Mouse (Mus musculus): ENCODE measurements at regions not wholly inside any gene's neighbourhood (a gene's known extent, or its start where the extent isn't known, plus 50 kb on each side); places are given as distances from the start of the nearest gene placed in this dataset.

DNA sequence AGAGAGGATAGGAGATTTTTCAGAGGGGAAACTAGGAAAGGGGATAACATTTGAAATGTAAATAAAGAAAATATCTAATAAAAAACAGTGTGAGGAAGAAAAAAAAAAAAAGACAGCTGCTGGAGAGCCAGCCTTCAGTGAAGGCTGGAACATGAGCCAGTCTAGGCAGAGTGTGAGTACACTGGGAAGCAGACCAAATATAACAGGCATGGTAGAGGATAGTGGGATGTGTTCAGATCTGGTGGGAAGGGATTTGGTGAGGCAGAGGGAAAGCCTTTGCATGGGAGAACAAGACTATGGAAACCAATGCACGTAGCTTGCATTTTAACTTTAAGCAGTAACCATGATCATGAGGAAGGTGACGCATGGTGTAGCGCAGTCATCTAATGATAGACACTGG is 144.5 kb upstream of the Ube2e3 start:
- H3K4me3 ChIP-seq: no peak overlapping the region
- no peaks in the 10 kb centered on the region for H3K36me3 ChIP-seq
- no peak overlapping the region for H3K4me2 ChIP-seq (replicated peaks)
- WGBS: 97% methylated on average over 3 of the region's 3 CpGs
- no peak overlapping the region for H3K9ac ChIP-seq (replicated peaks)
- ATAC-seq (ENCODE audit: low FRiP score, low read depth): no peak
- no peaks in the 10 kb centered on the region for H3K27me3 ChIP-seq
- H3K9me3 ChIP-seq: no peaks in the 10 kb centered on the region
- no peak overlapping the region for H3K27ac ChIP-seq (replicated peaks)
- H3K4me1 ChIP-seq: no peaks in the 10 kb centered on the region

DNA sequence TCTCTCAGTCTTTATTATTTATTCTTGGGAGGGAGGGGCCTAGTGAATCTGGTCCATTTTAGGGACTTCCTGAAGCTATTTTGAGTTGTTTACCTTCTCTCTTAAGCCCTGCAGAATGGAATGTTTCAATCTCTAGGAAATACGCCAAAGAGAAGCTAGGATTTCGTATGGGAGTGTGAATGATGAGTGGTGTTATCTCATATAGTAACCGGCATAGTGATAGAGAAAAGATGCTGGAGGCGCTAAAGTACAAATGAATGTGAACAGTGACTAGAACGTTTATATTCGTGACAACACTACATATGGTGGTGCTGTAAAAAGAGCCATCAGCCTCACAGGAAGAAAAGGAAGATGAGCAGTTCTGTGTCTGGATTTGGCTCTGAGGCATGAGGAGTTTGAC is 145.2 kb upstream of the Ube2e3 start:
- H3K27ac ChIP-seq (replicated peaks): no peak overlapping the region
- ATAC-seq (ENCODE audit: low FRiP score, low read depth): no peak
- no peaks in the 10 kb centered on the region for H3K9me3 ChIP-seq
- H3K4me2 ChIP-seq (replicated peaks): no peak overlapping the region
- no peaks in the 10 kb centered on the region for H3K4me1 ChIP-seq
- 88% methylated on average over 6 of the region's 6 CpGs for WGBS
- no peaks in the 10 kb centered on the region for H3K36me3 ChIP-seq
- no peaks in the 10 kb centered on the region for H3K27me3 ChIP-seq
- no peak overlapping the region for H3K4me3 ChIP-seq
- H3K9ac ChIP-seq (replicated peaks): no peak overlapping the region

- ATAC-seq (ENCODE audit: low FRiP score, low read depth): no peak
- Histone ChIP-seq H3K4me1 (no peaks in the 10 kb centered on the region), H3K9me3 (no peaks in the 10 kb centered on the region), H3K9ac (replicated peaks) (no peak overlapping the region), H3K4me2 (replicated peaks) (no peak overlapping the region), H3K36me3 (no peaks in the 10 kb centered on the region), H3K4me3 (no peak overlapping the region), H3K27ac (replicated peaks) (no peak overlapping the region), H3K27me3 (no peaks in the 10 kb centered on the region)
- 47% methylated on average over 1 of the region's 1 CpGs for WGBS
Observed at GRCm38 (mm10) chr2:78718550-78718949, 149.4 kb upstream of the Ube2e3 start.

GRCm38 (mm10) chr2:78716157-78716798 is 151.6 kb upstream of the Ube2e3 start:
- Histone ChIP-seq H3K9me3 (no peaks in the 10 kb centered on the region), H3K27ac (replicated peaks) (no peak overlapping the region), H3K4me2 (replicated peaks) (no peak overlapping the region), H3K27me3 (no peaks in the 10 kb centered on the region), H3K36me3 (no peaks in the 10 kb centered on the region), H3K4me1 (no peaks in the 10 kb centered on the region), H3K4me3 (no peak overlapping the region), H3K9ac (replicated peaks) (no peak overlapping the region)
- 84% methylated on average over 7 of the region's 7 CpGs for WGBS
- ATAC-seq (ENCODE audit: low FRiP score, low read depth): no peak

DNA sequence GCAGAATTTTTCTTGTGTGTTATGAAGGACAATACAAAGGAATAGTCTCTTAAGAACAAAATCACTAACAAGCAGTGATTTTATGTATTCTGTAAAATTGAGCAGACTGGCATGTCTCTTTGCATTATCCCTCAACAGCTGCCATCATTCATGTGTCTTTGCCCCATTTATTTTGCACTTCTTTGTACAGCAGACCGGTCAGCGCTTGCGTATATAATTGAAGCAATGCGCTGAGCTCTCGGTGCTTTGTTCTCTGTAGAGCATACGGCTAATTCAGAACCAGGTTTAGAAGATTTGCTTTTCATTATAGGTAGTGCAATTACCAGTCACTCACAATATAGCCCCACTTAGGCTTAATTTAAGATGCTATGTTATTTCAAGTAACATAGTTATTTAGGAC is 173.1 kb upstream of the Ube2e3 start:
- no peak overlapping the region for H3K9ac ChIP-seq (replicated peaks)
- H3K27me3 ChIP-seq: no peaks in the 10 kb centered on the region
- H3K4me2 ChIP-seq (replicated peaks): no peak overlapping the region
- ATAC-seq (ENCODE audit: low FRiP score, low read depth): peak; percentile 94
- 33% methylated on average over 6 of the region's 6 CpGs for WGBS
- peaks cover 8% of the 10 kb centered on the region; the same call in 1 of the 2 replicates for H3K4me1 ChIP-seq
- no peaks in the 10 kb centered on the region for H3K9me3 ChIP-seq
- H3K36me3 ChIP-seq: no peaks in the 10 kb centered on the region
- peak overlapping the region; percentile 42 for H3K27ac ChIP-seq (replicated peaks)
- no peak overlapping the region for H3K4me3 ChIP-seq

GRCm38 (mm10) chr2:78656668-78657067 is 211.3 kb upstream of the Ube2e3 start:
- H3K9me3 ChIP-seq: no peaks in the 10 kb centered on the region
- H3K4me3 ChIP-seq: no peak overlapping the region
- no peak overlapping the region for H3K9ac ChIP-seq (replicated peaks)
- no peak overlapping the region for H3K27ac ChIP-seq (replicated peaks)
- ATAC-seq (ENCODE audit: low FRiP score, low read depth): no peak
- H3K36me3 ChIP-seq: no peaks in the 10 kb centered on the region
- H3K4me1 ChIP-seq: peaks cover 5% of the 10 kb centered on the region; the same call in 1 of the 2 replicates
- no peak overlapping the region for H3K4me2 ChIP-seq (replicated peaks)
- no peaks in the 10 kb centered on the region for H3K27me3 ChIP-seq
- 73% methylated on average over 2 of the region's 2 CpGs for WGBS

DNA sequence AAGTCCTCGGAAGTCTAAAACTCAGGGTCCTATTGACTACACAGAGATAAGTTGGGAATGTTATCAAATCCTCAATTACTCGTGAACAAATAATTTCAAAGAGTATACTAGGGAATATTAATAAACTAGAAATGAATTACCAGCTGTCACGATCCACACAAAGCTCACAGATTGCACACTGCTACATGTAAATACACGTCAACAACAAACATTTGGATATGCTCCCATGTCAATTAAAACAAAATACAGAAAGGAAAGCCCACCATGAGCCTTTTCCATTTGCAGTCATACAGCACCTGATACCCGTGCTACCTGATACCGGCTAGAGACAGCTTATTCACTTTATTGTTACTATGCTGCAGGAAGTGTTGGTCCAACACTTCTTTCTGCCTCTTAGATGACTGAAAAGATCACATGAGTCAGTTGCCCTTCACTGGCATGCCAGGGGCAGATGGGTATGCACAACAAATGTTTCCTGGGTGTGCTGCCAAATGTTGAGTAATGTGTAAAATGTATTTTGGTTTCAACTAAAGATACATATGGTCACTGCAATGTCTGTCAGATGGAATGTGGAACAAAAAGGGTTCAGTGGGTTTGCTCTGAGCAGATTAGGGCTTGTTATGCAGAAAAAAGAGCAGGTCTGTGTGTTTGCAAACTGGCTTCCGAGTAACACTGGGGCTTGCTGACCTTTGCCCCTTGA is 212.6 kb upstream of the Ube2e3 start:
- Histone ChIP-seq H3K4me3 (no peak overlapping the region), H3K9me3 (no peaks in the 10 kb centered on the region), H3K27me3 (no peaks in the 10 kb centered on the region), H3K4me2 (replicated peaks) (no peak overlapping the region), H3K9ac (replicated peaks) (no peak overlapping the region), H3K27ac (replicated peaks) (no peak overlapping the region), H3K36me3 (no peaks in the 10 kb centered on the region), H3K4me1 (peaks cover 5% of the 10 kb centered on the region; the same call in 1 of the 2 replicates)
- no peak for ATAC-seq (ENCODE audit: low FRiP score, low read depth)
- 69% methylated on average over 7 of the region's 7 CpGs for WGBS

DNA sequence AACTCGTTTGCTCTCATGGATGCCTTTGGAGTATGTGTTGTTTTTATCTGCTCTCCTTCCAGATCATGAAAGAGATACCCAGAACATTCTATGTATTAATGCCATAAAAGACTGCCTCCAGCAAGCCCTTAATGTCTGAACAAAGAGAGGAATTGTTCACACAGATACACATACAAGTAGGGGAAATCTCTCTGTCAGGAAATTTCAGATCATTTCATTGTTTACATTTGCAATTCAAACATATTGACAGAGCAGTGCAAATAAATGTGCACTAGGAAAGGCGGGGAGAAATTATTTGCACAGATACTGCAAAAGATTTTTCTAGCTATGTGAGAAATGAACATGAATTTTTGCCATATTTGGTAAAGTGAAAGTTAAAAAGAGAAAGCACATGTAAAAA is 216.4 kb upstream of the Ube2e3 start:
- WGBS: 54% methylated on average over 2 of the region's 2 CpGs
- Histone ChIP-seq H3K36me3 (no peaks in the 10 kb centered on the region), H3K4me3 (no peak overlapping the region), H3K27ac (replicated peaks) (no peak overlapping the region), H3K9me3 (no peaks in the 10 kb centered on the region), H3K4me1 (peaks cover 5% of the 10 kb centered on the region; the same call in 1 of the 2 replicates), H3K4me2 (replicated peaks) (no peak overlapping the region), H3K9ac (replicated peaks) (no peak overlapping the region), H3K27me3 (no peaks in the 10 kb centered on the region)
- ATAC-seq (ENCODE audit: low FRiP score, low read depth): no peak

GRCm38 (mm10) chr2:78640361-78640760 is 227.6 kb upstream of the Ube2e3 start:
- no peak for ATAC-seq (ENCODE audit: low FRiP score, low read depth)
- H3K27me3 ChIP-seq: no peaks in the 10 kb centered on the region
- H3K4me2 ChIP-seq (replicated peaks): no peak overlapping the region
- no peaks in the 10 kb centered on the region for H3K36me3 ChIP-seq
- no peaks in the 10 kb centered on the region for H3K9me3 ChIP-seq
- H3K27ac ChIP-seq (replicated peaks): no peak overlapping the region
- H3K4me1 ChIP-seq: no peaks in the 10 kb centered on the region
- H3K4me3 ChIP-seq: no peak overlapping the region
- H3K9ac ChIP-seq (replicated peaks): no peak overlapping the region
- WGBS: 68% methylated on average over 6 of the region's 6 CpGs

DNA sequence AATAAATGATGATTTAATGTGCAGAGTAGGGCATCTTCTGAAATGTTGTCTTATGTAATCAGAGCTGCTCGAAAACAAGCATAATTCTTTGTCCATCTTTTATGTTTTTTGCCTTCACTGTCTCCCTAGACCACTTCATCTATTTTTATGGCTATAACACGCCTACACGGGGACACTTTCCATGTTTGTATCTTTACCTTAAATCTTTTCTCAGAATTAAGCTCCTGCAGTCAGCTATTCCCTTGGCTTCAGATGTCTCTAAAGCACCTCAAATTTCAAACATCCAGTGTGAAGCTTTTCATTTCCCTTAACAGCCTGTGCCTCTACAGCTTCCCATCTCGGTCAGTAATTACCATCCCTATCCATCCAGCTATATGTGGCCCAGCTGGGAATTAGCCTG is 242.7 kb upstream of the Ube2e3 start:
- ATAC-seq (ENCODE audit: low FRiP score, low read depth): no peak
- H3K36me3 ChIP-seq: no peaks in the 10 kb centered on the region
- H3K9ac ChIP-seq (replicated peaks): no peak overlapping the region
- H3K4me3 ChIP-seq: no peak overlapping the region
- H3K27me3 ChIP-seq: no peaks in the 10 kb centered on the region
- WGBS: 80% methylated on average over 4 of the region's 4 CpGs
- no peaks in the 10 kb centered on the region for H3K9me3 ChIP-seq
- no peaks in the 10 kb centered on the region for H3K4me1 ChIP-seq
- no peak overlapping the region for H3K4me2 ChIP-seq (replicated peaks)
- H3K27ac ChIP-seq (replicated peaks): no peak overlapping the region

GRCm38 (mm10) chr2:78606388-78606787 is 261.5 kb upstream of the Ube2e3 start:
- no peak overlapping the region for H3K4me3 ChIP-seq
- H3K9ac ChIP-seq (replicated peaks): no peak overlapping the region
- no peaks in the 10 kb centered on the region for H3K36me3 ChIP-seq
- H3K9me3 ChIP-seq: no peaks in the 10 kb centered on the region
- H3K27ac ChIP-seq (replicated peaks): no peak overlapping the region
- H3K4me2 ChIP-seq (replicated peaks): no peak overlapping the region
- H3K4me1 ChIP-seq: no peaks in the 10 kb centered on the region
- H3K27me3 ChIP-seq: no peaks in the 10 kb centered on the region
- ATAC-seq (ENCODE audit: low FRiP score, low read depth): no peak

DNA sequence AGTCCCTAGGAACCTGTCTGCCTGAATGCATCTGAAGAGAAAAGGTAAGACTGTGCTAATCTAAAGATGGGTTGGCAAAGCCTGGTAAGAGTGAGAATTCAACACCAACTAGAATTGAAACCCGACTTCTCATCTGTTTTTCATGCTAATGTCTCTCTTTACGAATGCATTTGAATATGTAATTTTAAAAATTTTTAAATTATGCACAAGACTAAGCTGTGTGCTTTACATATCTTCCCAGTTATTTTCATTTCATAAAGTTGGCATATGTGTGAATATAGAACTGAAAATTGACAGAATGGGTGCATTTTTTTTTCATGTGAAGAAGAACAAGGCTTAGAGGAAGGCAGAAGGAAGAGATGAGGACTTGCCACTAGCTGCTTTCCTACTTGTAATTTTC is 267.2 kb upstream of the Ube2e3 start:
- Histone ChIP-seq H3K4me2 (replicated peaks) (no peak overlapping the region), H3K4me1 (no peaks in the 10 kb centered on the region), H3K9me3 (no peaks in the 10 kb centered on the region), H3K27me3 (no peaks in the 10 kb centered on the region), H3K9ac (replicated peaks) (no peak overlapping the region), H3K27ac (replicated peaks) (no peak overlapping the region), H3K36me3 (no peaks in the 10 kb centered on the region), H3K4me3 (no peak overlapping the region)
- no peak for ATAC-seq (ENCODE audit: low FRiP score, low read depth)
- 94% methylated on average over 2 of the region's 2 CpGs for WGBS

DNA sequence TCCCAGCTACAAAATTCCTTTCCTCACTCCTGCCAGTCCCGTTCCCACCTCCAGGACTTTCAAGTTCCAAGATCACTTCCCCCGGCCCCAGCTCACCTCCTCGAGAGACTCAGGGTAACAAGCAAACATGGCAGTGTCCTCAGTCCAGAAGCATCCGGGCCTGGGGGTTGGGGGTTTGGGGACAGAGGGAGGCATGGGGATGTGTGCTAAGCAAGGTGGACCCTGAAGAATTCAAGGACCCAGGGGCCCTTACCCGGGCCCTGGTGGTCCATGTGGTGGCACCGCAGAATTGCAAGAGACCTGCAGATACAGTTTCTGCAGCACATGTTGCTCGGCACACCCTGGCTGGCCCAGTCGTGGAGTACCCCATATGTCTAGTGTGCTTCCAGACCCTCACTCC is 269.9 kb upstream of the Ube2e3 start:
- ATAC-seq (ENCODE audit: low FRiP score, low read depth): no peak; the same call in 1 of the 2 replicates
- 88% methylated on average over 8 of the region's 8 CpGs for WGBS

More for the DNA sequence above, 269.9 kb upstream of the Ube2e3 start:
- Histone ChIP-seq H3K27ac (replicated peaks) (no peak overlapping the region), H3K9me3 (no peaks in the 10 kb centered on the region), H3K36me3 (no peaks in the 10 kb centered on the region), H3K4me1 (no peaks in the 10 kb centered on the region), H3K4me2 (replicated peaks) (no peak overlapping the region), H3K4me3 (no peak overlapping the region), H3K27me3 (no peaks in the 10 kb centered on the region), H3K9ac (replicated peaks) (no peak overlapping the region)

Data from midbrain, embryonic 12.5 days (tissue).